Mouse (Mus musculus): ENCODE results near the gene Elk4. TPM values are rescaled to one million over a fixed set of nuclear protein-coding genes. Genes with fewer than 3 reads are reported as not detected.

The Elk4 gene
- polyA plus RNA-seq, 1 experiment from 2014 or later = 13.3 TPM

DNA sequence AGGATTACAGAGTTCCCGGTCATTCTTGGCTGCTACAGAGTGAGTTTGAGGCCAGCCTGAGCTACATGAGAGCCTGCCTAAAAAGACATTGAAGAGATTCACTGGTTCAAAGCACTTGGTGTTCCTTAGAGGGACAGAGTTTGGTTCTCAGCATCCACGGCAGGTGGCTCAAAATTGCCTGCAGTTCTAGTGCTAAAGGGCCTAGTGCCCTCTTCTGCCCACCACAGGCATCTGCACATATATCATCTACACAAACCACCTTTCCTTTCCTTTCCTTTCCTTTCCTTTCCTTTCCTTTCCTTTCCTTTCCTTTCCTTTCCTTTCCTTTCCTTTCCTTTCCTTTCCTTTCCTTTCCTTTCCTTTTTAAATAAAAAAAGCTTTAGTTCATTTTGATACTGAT lies 23.2 kb downstream of the Elk4 start:
- Histone ChIP-seq H3K9me3 (replicated peaks) (no peaks in the 10 kb centered on the region), H3K4me1 (no peaks in the 10 kb centered on the region), H3K4me3 (no peak overlapping the region), H3K27me3 (ENCODE audit: low read depth, poor library complexity, severe bottlenecking) (no peaks in the 10 kb centered on the region), H3K36me3 (peaks cover 91% of the 10 kb centered on the region), H3K27ac (replicated peaks) (no peak overlapping the region)
- no peak for DNase-seq (ENCODE audit: low spot score)
- WGBS = 67% methylated on average over 2 of the region's 2 CpGs

DNA sequence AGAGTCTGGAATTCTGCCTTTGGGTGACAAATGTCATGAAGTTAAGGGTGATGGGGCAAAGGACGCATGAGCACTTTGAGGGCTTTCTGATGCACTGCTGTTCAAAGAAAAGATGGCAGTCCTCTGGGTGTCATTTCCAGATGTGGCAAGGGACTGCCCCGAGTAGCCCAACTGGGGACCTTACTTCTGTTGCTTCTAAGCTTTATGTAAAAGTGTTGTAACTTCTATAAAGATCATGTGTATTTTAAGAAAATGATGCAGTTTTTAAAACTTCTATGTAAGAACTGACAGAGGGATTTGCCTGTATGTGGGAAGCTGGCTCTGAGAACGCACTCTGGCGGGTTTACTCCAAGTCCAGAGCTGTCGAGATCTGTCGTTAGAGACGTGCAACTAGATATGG lies 24.8 kb downstream of the Elk4 start:
- H3K4me1 ChIP-seq = no peaks in the 10 kb centered on the region
- WGBS = 93% methylated on average over 7 of the region's 7 CpGs
- DNase-seq (ENCODE audit: low spot score) = no peak
- H3K27me3 ChIP-seq (ENCODE audit: low read depth, poor library complexity, severe bottlenecking) = no peaks in the 10 kb centered on the region
- H3K27ac ChIP-seq (replicated peaks) = no peak overlapping the region
- no peaks in the 10 kb centered on the region for H3K9me3 ChIP-seq (replicated peaks)
- H3K36me3 ChIP-seq = peaks cover 80% of the 10 kb centered on the region
- H3K4me3 ChIP-seq = no peak overlapping the region

DNA sequence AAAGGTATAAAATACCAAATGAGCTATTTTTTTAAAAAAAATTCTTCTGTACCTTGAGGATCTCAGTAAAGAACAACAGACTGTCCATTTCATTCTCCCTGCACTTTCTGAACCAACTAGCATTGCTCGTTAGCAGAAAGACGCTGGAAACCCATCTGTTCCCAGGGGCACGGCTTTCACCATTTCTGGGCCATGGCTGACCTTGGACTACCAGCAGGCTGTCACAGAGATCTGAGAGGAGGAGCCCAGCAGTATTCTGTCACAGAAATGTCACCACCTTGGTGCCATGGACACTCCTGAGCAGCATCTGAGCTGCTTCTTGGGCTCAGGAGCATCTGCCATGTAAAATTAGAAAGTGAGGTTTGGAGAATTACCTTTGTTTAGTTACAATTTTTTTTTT lies 30.3 kb downstream of the Elk4 start:
- WGBS = 94% methylated on average over 3 of the region's 3 CpGs

DNA sequence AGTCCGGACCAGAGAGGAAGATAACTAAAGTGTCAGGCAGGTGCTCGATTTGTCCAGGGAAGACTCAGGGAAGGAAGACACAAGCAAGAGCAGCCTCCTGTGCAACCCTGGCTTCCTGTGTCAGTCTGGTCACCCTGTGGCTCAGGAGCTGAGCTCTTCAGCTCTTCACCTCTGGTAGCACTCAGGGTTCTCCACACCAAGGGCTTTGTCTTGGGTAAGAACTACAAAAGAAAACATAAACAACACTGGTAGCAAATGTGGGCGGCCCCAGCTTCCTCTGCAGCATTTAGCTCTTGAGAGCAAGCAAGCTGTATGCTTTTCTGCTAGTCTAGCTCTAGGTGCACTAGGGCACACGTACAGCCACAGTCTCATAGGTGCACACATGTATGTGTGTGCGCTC lies 31.3 kb downstream of the Elk4 start:
- Histone ChIP-seq H3K36me3 (peaks cover 20% of the 10 kb centered on the region), H3K4me1 (no peaks in the 10 kb centered on the region), H3K27ac (replicated peaks) (no peak overlapping the region), H3K9me3 (replicated peaks) (no peaks in the 10 kb centered on the region), H3K4me3 (no peak overlapping the region), H3K27me3 (ENCODE audit: low read depth, poor library complexity, severe bottlenecking) (no peaks in the 10 kb centered on the region)
- WGBS = 86% methylated on average over 5 of the region's 5 CpGs
- DNase-seq (ENCODE audit: low spot score) = no peak

More for the DNA sequence above, 30.3 kb downstream of the Elk4 start:
- Histone ChIP-seq H3K4me1 (no peaks in the 10 kb centered on the region), H3K4me3 (no peak overlapping the region), H3K36me3 (peaks cover 29% of the 10 kb centered on the region), H3K27ac (replicated peaks) (no peak overlapping the region), H3K9me3 (replicated peaks) (no peaks in the 10 kb centered on the region), H3K27me3 (ENCODE audit: low read depth, poor library complexity, severe bottlenecking) (no peaks in the 10 kb centered on the region)
- no peak for DNase-seq (ENCODE audit: low spot score)

DNA sequence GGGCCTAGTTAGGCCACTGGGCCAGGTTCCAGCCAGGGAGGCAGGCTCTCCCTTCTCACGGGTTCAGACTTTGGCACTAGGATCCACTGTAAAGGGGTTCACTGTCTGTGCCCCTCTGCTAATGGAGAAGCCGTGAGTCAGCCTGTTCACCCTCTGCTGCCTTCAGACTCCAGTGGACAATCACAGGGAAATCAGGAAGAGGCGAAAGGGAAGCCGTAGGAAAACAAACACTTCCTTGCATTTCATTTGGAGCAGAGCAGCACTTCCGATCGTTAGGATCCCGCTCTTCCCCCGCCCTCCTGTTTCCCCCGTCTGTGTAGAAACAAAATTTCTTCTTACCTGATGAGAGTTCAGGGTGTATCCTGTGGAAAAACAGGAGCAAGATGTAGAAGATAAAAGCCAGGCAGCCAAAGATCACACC lies 32.8 kb downstream of the Elk4 start:
- H3K4me3 ChIP-seq = no peak overlapping the region
- H3K27ac ChIP-seq (replicated peaks) = no peak overlapping the region
- no peak for DNase-seq (ENCODE audit: low spot score)
- WGBS = 78% methylated on average over 9 of the region's 9 CpGs
- H3K27me3 ChIP-seq (ENCODE audit: low read depth, poor library complexity, severe bottlenecking) = no peaks in the 10 kb centered on the region
- peaks cover 6% of the 10 kb centered on the region for H3K36me3 ChIP-seq
- no peaks in the 10 kb centered on the region for H3K4me1 ChIP-seq
- H3K9me3 ChIP-seq (replicated peaks) = no peaks in the 10 kb centered on the region

DNA sequence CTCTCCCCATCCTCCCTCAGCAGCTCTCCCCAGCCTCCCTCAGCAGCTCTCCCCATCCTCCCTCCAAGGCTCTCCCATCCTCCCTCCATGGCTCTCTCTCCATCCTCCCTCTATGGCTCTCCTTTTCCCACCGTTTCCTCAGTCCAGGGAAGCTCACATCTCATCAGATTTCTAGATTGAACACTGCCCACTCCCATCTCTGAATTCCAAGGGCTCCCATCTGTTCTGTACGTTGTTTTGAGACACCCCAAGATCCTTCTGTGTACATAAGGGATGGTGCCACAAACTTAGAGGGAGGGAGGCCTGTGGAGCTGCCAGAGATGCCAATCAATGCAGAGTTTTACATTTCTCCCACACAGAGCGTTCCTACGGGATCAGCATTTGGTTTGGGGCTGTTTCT lies 36.4 kb downstream of the Elk4 start:
- DNase-seq (ENCODE audit: low spot score) = no peak
- Histone ChIP-seq H3K4me1 (no peaks in the 10 kb centered on the region), H3K9me3 (replicated peaks) (no peaks in the 10 kb centered on the region), H3K36me3 (no peaks in the 10 kb centered on the region), H3K27ac (replicated peaks) (no peak overlapping the region), H3K27me3 (ENCODE audit: low read depth, poor library complexity, severe bottlenecking) (no peaks in the 10 kb centered on the region), H3K4me3 (no peak overlapping the region)
- WGBS = 69% methylated on average over 4 of the region's 4 CpGs

DNA sequence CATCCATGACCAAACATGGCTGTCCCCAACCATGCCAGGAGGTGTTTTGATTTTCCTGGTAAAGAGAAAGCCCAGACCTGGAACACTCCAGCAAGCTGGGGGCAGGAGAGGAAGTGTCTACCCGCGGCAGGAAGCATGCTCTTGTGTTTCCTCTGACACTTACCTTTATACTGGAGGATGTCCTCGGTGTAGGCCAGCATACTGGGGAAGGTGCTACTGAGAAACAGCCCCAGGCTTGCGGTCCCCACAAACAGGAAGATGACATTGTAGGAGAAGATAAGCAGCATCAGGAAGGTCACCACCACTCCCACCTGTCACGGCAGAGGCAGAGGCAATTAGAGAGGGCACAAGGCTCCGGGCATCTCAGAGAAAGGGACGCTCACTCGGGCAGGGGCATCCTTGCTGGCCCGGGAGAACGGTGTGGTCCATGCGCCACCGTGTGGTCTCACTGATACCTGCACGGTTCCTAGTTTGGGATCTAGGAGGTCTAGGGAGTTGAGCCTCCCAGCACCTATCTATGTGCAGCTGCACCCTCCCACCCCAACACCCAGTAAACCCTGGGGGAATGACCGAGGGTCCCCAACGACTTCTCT lies 38.8 kb downstream of the Elk4 start:
- H3K9me3 ChIP-seq (replicated peaks) = no peaks in the 10 kb centered on the region
- no peaks in the 10 kb centered on the region for H3K4me1 ChIP-seq
- WGBS = 30% methylated on average over 15 of the region's 15 CpGs
- no peak overlapping the region for H3K27ac ChIP-seq (replicated peaks)
- H3K4me3 ChIP-seq = no peak overlapping the region
- no peaks in the 10 kb centered on the region for H3K36me3 ChIP-seq
- H3K27me3 ChIP-seq (ENCODE audit: low read depth, poor library complexity, severe bottlenecking) = no peaks in the 10 kb centered on the region
- peak; percentile 62 for DNase-seq (ENCODE audit: low spot score)

DNA sequence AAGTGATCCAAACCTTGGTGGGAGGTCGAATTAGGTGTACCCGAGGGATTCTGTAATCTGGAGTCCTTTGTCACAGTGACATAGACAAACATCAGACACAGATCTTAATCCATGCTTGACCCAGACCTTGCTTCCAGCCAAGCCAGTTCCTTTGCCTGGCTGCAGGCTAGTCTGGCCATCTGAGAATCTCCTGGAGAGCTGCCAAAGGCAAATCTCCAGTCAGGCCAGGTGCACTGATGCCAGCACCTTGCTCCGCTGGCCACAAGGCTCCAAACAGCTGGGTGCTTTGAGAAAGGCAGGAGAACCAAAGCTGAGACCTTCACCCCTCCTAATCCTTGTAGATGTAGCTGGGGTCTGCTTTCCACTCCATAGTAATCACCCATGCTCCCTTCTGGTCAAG lies 44.3 kb downstream of the Elk4 start:
- 82% methylated on average over 3 of the region's 3 CpGs for WGBS
- no peaks in the 10 kb centered on the region for H3K36me3 ChIP-seq
- no peaks in the 10 kb centered on the region for H3K9me3 ChIP-seq (replicated peaks)
- no peak overlapping the region for H3K4me3 ChIP-seq
- no peaks in the 10 kb centered on the region for H3K27me3 ChIP-seq (ENCODE audit: low read depth, poor library complexity, severe bottlenecking)
- no peak for DNase-seq (ENCODE audit: low spot score)
- no peak overlapping the region for H3K27ac ChIP-seq (replicated peaks)
- H3K4me1 ChIP-seq = 0 out of 2 replicates have a peak, but pooled peaks cover 7% of the 10 kb centered on the region

DNA sequence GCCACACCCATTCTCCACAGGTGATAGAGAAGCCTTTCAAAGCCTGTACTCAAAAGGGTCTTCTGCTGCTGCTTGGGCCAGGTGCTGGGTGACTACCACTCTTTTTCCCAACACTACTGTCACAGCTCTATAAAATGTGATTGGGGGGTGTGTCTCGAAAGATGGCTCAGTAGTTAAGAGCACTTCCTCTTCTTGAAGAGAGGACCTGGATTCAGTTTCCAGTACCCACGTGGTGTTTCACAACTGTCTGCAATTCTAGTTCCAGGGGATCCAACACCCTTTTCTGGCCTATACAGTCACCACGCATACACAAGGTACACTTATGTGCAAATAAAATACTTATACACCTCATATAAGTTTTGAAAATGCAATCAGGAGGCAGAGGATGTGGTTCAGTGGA lies 47.0 kb downstream of the Elk4 start:
- Histone ChIP-seq H3K9me3 (replicated peaks) (no peaks in the 10 kb centered on the region), H3K4me3 (no peak overlapping the region), H3K36me3 (no peaks in the 10 kb centered on the region), H3K4me1 (0 out of 2 replicates have a peak, but pooled peaks cover 7% of the 10 kb centered on the region), H3K27me3 (ENCODE audit: low read depth, poor library complexity, severe bottlenecking) (no peaks in the 10 kb centered on the region), H3K27ac (replicated peaks) (no peak overlapping the region)
- no peak for DNase-seq (ENCODE audit: low spot score)
- 84% methylated on average over 3 of the region's 3 CpGs for WGBS

DNA sequence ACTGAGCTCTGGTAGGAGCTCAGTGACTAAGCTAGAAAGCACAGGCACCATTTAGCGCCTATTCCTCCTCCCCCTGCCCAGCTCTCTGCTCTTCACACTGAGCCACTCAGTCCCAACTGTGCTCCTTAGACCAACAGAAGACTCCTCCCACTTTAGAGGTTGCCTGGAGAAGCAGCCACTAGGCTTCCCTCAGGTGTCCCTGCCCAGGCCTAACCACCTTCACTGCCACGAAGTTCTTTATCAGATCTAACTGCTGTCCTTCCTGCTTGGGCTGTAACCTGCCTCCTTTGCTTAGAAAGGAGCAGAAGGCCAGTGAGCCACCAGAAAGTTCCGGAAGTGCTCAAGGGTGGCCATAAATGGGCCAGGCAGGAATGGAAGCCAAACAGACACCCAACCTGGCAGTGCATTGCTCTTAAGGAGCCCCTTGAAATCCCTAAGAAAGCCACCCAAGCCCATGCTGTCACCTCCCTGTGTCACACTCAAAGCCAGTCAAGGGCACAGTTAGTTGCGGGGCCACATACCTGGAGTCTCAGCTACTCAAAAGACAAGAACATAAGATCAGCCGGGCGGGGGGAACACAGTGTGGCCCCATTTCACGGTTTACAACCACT lies 47.8 kb downstream of the Elk4 start:
- Histone ChIP-seq H3K27me3 (ENCODE audit: low read depth, poor library complexity, severe bottlenecking) (peaks cover under 1% of the 10 kb centered on the region; the same call in 1 of the 2 replicates), H3K4me1 (0 out of 2 replicates have a peak, but pooled peaks cover 7% of the 10 kb centered on the region), H3K9me3 (replicated peaks) (no peaks in the 10 kb centered on the region), H3K36me3 (no peaks in the 10 kb centered on the region), H3K4me3 (no peak overlapping the region), H3K27ac (replicated peaks) (no peak overlapping the region)
- 85% methylated on average over 7 of the region's 7 CpGs for WGBS
- DNase-seq (ENCODE audit: low spot score) = no peak

DNA sequence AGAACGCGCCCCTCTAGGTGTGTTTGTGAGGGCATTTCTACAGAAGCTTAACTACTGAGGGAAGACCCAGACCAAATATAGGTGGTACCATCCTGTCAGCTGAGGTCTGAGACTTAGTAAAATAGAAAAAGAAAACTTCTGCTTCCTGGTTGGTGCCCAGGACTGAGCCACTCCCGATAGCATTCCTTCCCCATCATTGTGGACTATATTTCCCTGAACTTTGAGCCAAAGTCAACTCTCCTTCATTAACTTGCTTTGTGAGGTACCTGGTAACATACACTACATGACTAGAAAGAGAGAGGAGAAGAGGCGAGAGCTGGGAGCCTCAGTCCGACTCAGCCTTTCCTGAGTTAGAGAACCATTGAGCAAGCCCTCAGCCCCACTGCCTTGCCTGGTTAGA lies 51.2 kb downstream of the Elk4 start:
- Histone ChIP-seq H3K27ac (replicated peaks) (no peak overlapping the region), H3K4me3 (no peak overlapping the region), H3K36me3 (no peaks in the 10 kb centered on the region), H3K27me3 (ENCODE audit: low read depth, poor library complexity, severe bottlenecking) (peaks cover 5% of the 10 kb centered on the region; the same call in 1 of the 2 replicates), H3K4me1 (no peaks in the 10 kb centered on the region), H3K9me3 (replicated peaks) (no peaks in the 10 kb centered on the region)
- 94% methylated on average over 5 of the region's 5 CpGs for WGBS
- no peak for DNase-seq (ENCODE audit: low spot score)

DNA sequence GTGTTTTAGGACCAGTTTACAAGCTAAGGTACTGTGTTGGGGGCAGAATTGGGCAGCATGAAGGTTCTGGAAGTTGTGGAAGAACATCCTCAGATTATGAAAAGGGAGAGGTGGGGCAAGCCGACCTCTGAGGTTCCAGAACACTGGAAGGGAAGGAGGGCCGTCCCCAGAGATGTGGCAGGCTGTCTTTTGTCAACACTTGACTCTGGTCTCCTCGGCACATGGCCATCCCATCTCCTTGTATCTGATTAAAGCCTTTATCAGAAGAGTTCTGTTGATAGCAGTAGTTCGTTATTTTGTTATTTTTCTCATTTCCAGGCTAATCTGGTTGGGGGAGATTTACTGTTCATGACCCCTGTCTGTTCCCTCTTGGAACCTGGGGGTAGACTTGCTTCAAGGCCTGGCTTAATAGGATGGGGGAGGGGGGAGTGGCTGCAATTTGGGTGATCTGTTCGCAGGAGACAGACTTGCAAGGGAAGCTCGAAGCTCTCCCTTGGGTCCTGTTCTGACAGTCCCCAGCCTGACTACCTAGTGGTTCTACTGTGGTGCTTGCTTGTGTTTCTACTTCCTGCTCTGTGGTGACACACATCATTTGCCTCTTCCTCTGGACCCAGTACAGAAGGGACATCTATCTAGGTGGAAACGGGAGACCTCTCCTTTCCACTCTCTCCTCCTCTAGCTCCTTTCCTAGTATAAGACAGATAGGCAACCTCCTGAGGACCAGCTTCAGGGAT lies 52.8 kb downstream of the Elk4 start:
- peaks cover 3% of the 10 kb centered on the region; the same call in 1 of the 2 replicates for H3K4me1 ChIP-seq
- H3K9me3 ChIP-seq (replicated peaks) = no peaks in the 10 kb centered on the region
- H3K27me3 ChIP-seq (ENCODE audit: low read depth, poor library complexity, severe bottlenecking) = peaks cover 11% of the 10 kb centered on the region
- whole genome bisulfite sequencing = 66% methylated on average over 7 of the region's 7 CpGs
- H3K36me3 ChIP-seq = no peaks in the 10 kb centered on the region
- no peak for DNase-seq (ENCODE audit: low spot score)
- no peak overlapping the region for H3K27ac ChIP-seq (replicated peaks)
- no peak overlapping the region for H3K4me3 ChIP-seq
